ENCODE assay signal across 23 mouse cellular contexts in genomic region chr11:6364581-6365275, GRCm38 (mm10). TPM values are rescaled to one million over a fixed set of nuclear protein-coding genes. Genes with fewer than 3 reads are reported as not detected.
DNase-seq lines count a peak whose midpoint lies in the region; TF ChIP-seq lines count a peak whose summit lies in the region.
"Had no signal": no experiment of that assay in that cellular context is flagged by ENCODE, and none has a peak within 500 bp of the region (broad histone marks: within the 10 kb centered on the region; RNA-seq: fewer than 3 reads in every experiment).

No protein-coding gene starts in this region.

- no peaks in the 10 kb centered on the region for H3K27me3 ChIP-seq in ES-Bruce4 (ENCODE audit: control insufficient read depth, insufficient read depth, low read length, poor library complexity, severe bottlenecking)
- H3K27me3 ChIP-seq in heart, adult 2 months (ENCODE audit: control insufficient read depth, insufficient read depth, low read length), result no peaks in the 10 kb centered on the region
- H3K27me3 ChIP-seq: heart, embryonic 13.5 days; hindbrain, embryonic 12.5 days; hindbrain, embryonic 15.5 days had no signal

- peak overlapping the region; percentile 66 for H3K27ac ChIP-seq in ES-Bruce4 (ENCODE audit: insufficient read depth, low read length)
- H3K27ac ChIP-seq in heart, adult 2 months, result no peak overlapping the region
- H3K27ac ChIP-seq: heart, embryonic 13.5 days; hindbrain, embryonic 12.5 days; hindbrain, embryonic 15.5 days had no signal

- no peak for TF ChIP-seq CTCF in ES-Bruce4 (IDR thresholded peaks at IDR 0.05; ENCODE audit: low read depth, low read length)
- no peak for TF ChIP-seq CTCF in heart, adult 2 months (IDR thresholded peaks at IDR 0.05)

- intact Hi-C loops in heart, adult 2 months (cut with DNase I), result loop anchor here (10.0 kb wide), 1 partner anchor 260 kb away; the partner anchor contains the start of gene Tbrg4

- no peak overlapping the region for H3K9ac ChIP-seq in ES-Bruce4 (ENCODE audit: low read depth, poor library complexity, severe bottlenecking)
- H3K9ac ChIP-seq in heart, adult 2 months (ENCODE audit: low read depth, low read length), result no peak overlapping the region
- H3K9ac ChIP-seq: forebrain, postnatal 0 days; heart, embryonic 13.5 days; hindbrain, embryonic 12.5 days; hindbrain, embryonic 15.5 days had no signal

- peak; percentile 29 for DNase-seq in 416B (ENCODE audit: low read depth)
- DNase-seq in R1 (ENCODE audit: low read depth, low spot score), result peak; percentile 65
- no peak for DNase-seq in frontal cortex, postnatal 25 days (ENCODE audit: low spot score in 2 of 2)
- no peak for DNase-seq in thymus, postnatal 36 days
- no peak for DNase-seq in heart, adult 2 months
- DNase-seq: adrenal gland, adult 8-10 months; adrenal gland, postnatal 25 days; B cell, adult 2 months; cerebellum, adult 11-12 months; cerebellum, adult 8-10 months; cerebellum, postnatal 10 days; cerebellum, postnatal 36 days; embryo, embryonic 11 days; forebrain, postnatal 0 days; gastrocnemius, postnatal 25 days; heart, adult 18-20 months; kidney, adult 2 months had no signal

- no peak for TF ChIP-seq POLR2A in ES-Bruce4 (IDR thresholded peaks at IDR 0.05; ENCODE audit: insufficient read depth, low read length)
- no peak for TF ChIP-seq POLR2A in heart, adult 2 months (IDR thresholded peaks at IDR 0.05; ENCODE audit: insufficient read depth, low read depth, low read length)

- H3K4me1 ChIP-seq in ES-Bruce4 (ENCODE audit: control insufficient read depth, insufficient read depth, low read length), result peaks cover 4% of the 10 kb centered on the region
- peaks cover 1% of the 10 kb centered on the region; the same call in 1 of the 2 replicates for H3K4me1 ChIP-seq in heart, adult 2 months (ENCODE audit: control insufficient read depth, insufficient read depth, low read length)
- H3K4me1 ChIP-seq: heart, embryonic 10.5 days; hindbrain, embryonic 15.5 days had no signal

- no peaks in the 10 kb centered on the region for H3K36me3 ChIP-seq in ES-Bruce4 (ENCODE audit: control insufficient read depth, insufficient read depth, low read length, poor library complexity, severe bottlenecking)
- H3K36me3 ChIP-seq in heart, adult 2 months (ENCODE audit: control insufficient read depth, insufficient read depth, low read length), result no peaks in the 10 kb centered on the region
- H3K36me3 ChIP-seq: forebrain, embryonic 10.5 days; heart, embryonic 10.5 days; heart, embryonic 13.5 days; hindbrain, embryonic 12.5 days; hindbrain, embryonic 15.5 days had no signal

- H3K4me3 ChIP-seq in ES-Bruce4 (ENCODE audit: low read depth, low read length), result no peak overlapping the region
- no peak overlapping the region for H3K4me3 ChIP-seq in heart, adult 2 months
- H3K4me3 ChIP-seq: forebrain, embryonic 10.5 days; heart, embryonic 10.5 days; heart, embryonic 13.5 days; hindbrain, embryonic 12.5 days; hindbrain, embryonic 15.5 days had no signal

- no peaks in the 10 kb centered on the region for H3K79me2 ChIP-seq in heart, adult 2 months (replicated peaks; ENCODE audit: control insufficient read depth, insufficient read depth, low read length)

- TF ChIP-seq EP300 in ES-Bruce4 (IDR thresholded peaks at IDR 0.05; ENCODE audit: insufficient read depth, low read depth, low read length), result no peak
- no peak for TF ChIP-seq EP300 in heart, adult 2 months (IDR thresholded peaks at IDR 0.05; ENCODE audit: insufficient read depth, low read depth, low read length)

- H3K9me3 ChIP-seq in ES-Bruce4 (replicated peaks; ENCODE audit: control insufficient read depth, insufficient read depth, low read length, poor library complexity, severe bottlenecking), result no peaks in the 10 kb centered on the region
- H3K9me3 ChIP-seq: forebrain, embryonic 10.5 days; heart, embryonic 10.5 days; heart, embryonic 13.5 days; hindbrain, embryonic 12.5 days; hindbrain, embryonic 15.5 days had no signal

- 92% methylated on average over 9 of the region's 9 CpGs for whole genome bisulfite sequencing in heart, adult 2 months

RNA-seq across cellular contexts. Expression of gene Zmiz2, which starts 24.1 kb away (rescaled TPM):
- polyA plus RNA-seq in ES-Bruce4 (2011; ENCODE audit: insufficient read depth, insufficient read length, low read depth, missing spikeins), result 51.5 and 59.4 TPM in 2 replicates
- 10 to 100 TPM; 36.6 to 39.3 TPM for total RNA-seq in heart, adult 2 months (2021)
- 26.2 and 35.7 TPM in 2 replicates for polyA plus RNA-seq in heart, adult 2 months (2012; rRNA removed)

RNA-seq across cellular contexts. Expression of gene Ppia, which starts 50.5 kb away (rescaled TPM):
- polyA plus RNA-seq in ES-Bruce4 (2011; ENCODE audit: insufficient read depth, insufficient read length, low read depth, missing spikeins), result 2,132 and 2,301 TPM in 2 replicates
- total RNA-seq in heart, adult 2 months (2021), result 100 to 1,000 TPM; 304 to 328 TPM
- polyA plus RNA-seq in heart, adult 2 months (2012; rRNA removed), result 298 and 449 TPM in 2 replicates

Comparison
In these comparisons a context has a peak if more than half of its experiments do, and no peak if none do; other contexts are left out.
1. DNase-seq: peak in 416B (single experiment) and R1 (single experiment); none in frontal cortex, postnatal 25 days (0 of 2), thymus, postnatal 36 days (0 of 2) and heart, adult 2 months (0 of 2).